Mouse (Mus musculus) hindbrain, embryonic 16.5 days (tissue): ENCODE data around the gene Phtf2. TPM values are rescaled to one million over a fixed set of nuclear protein-coding genes. Genes with fewer than 3 reads are reported as not detected.

ENCODE experiments used
- ATAC-seq: fragments of 200-750 bp; cut with Nextera tagmentation; 2 replicates; pipeline ENCODE4 v1.8.0; 2017; ENCODE audit warnings: moderate TSS enrichment, moderate library complexity
- H3K27ac ChIP-seq: fragments of 300-500 bp; sonication (generic); 2 replicates; pipeline ENCODE4 v1.5.1; 2014; ENCODE audit warnings: low read depth, mild to moderate bottlenecking, control low read depth, low read length, moderate library complexity
- H3K27me3 ChIP-seq: fragments of 300-500 bp; sonication (generic); replicated peaks from 2 replicates; pipeline ENCODE4 v1.6.1; 2014; ENCODE audit warnings: low read length; ENCODE audit not compliant: control insufficient read depth, insufficient read depth
- H3K36me3 ChIP-seq: fragments of 300-500 bp; sonication (generic); 2 replicates; pipeline ENCODE4 v1.6.1; 2014; ENCODE audit warnings: mild to moderate bottlenecking, low read length, moderate library complexity, mixed read lengths; ENCODE audit not compliant: control insufficient read depth, insufficient read depth
- H3K4me1 ChIP-seq: fragments of 300-500 bp; sonication (generic); 2 replicates; pipeline ENCODE4 v1.6.1; 2014; ENCODE audit warnings: low read depth, low read length; ENCODE audit not compliant: control insufficient read depth, insufficient read depth
- H3K4me2 ChIP-seq: fragments of 300-500 bp; sonication (generic); 2 replicates; pipeline ENCODE4 v1.6.1; 2014; ENCODE audit warnings: mild to moderate bottlenecking, low read length, control low read depth, moderate library complexity
- H3K4me3 ChIP-seq: fragments of 300-500 bp; sonication (generic); 2 replicates; pipeline ENCODE4 v1.5.1; 2014; ENCODE audit warnings: mild to moderate bottlenecking, low read length, control low read depth, moderate library complexity
- H3K9ac ChIP-seq: fragments of 300-500 bp; sonication (generic); 2 replicates; pipeline ENCODE4 v1.6.1; 2014; ENCODE audit warnings: low read depth, mild to moderate bottlenecking, control low read depth, low read length, moderate library complexity
- H3K9me3 ChIP-seq: fragments of 300-500 bp; sonication (generic); 2 replicates; pipeline ENCODE4 v1.6.1; 2014; ENCODE audit warnings: mild to moderate bottlenecking, low read length, moderate library complexity; ENCODE audit not compliant: control insufficient read depth
- WGBS: fragments of 180-500 bp; shearing (Covaris S2); extraction: QIAGEN DNeasy Blood & Tissue Kit; methylation state at CpG from one replicate; pipeline ENCODE4 v1.1.7; 2014; 5-methylcytosine and 5-hydroxymethylcytosine counted together
- polyA plus RNA-seq: library from polyadenylated mRNA; unstranded; fragments of >200 nt; fragmentation: Nextera tagmentation; extraction: Ambion mirVana; gene quantifications from 2 replicates; pipeline ENCODE4 v1.2.1, GENCODE M21; 2015

Gene Phtf2
- 23.9 and 27.4 TPM in 2 replicates for polyA plus RNA-seq

- Histone ChIP-seq H3K9ac (peak within 1 kb of the TSS; percentile 91), H3K4me3 (peak within 1 kb of the TSS; percentile 88), H3K27me3 (no peaks in the 10 kb centered on the region), H3K9me3 (no peaks in the 10 kb centered on the region), H3K36me3 (no peaks in the 10 kb centered on the region), H3K4me1 (peaks cover 19% of the 10 kb centered on the region), H3K27ac (peak within 1 kb of the TSS; percentile 97), H3K4me2 (peak within 1 kb of the TSS; percentile 86)
- WGBS, result under 1% methylated on average over 85 of the region's 94 CpGs
- ATAC-seq, result peak; percentile 99
These were observed at the start of gene Phtf2, which contains the start of gene Tmem60 for GRCm38 (mm10) chr5:20881915-20882800. Gene Phtf2, minus strand, starts transcription at chr5:20882124. Gene Tmem60, plus strand, starts transcription at chr5:20882191.

GRCm38 (mm10) chr5:20931300-20931699, 49.4 kb upstream of the Phtf2 start:
- Histone ChIP-seq H3K4me2 (no peak overlapping the region), H3K4me3 (no peak overlapping the region), H3K9ac (no peak overlapping the region), H3K27me3 (no peaks in the 10 kb centered on the region), H3K36me3 (no peaks in the 10 kb centered on the region), H3K4me1 (no peaks in the 10 kb centered on the region), H3K27ac (no peak overlapping the region), H3K9me3 (no peaks in the 10 kb centered on the region)
- ATAC-seq, result no peak
- WGBS, result 95% methylated on average over 3 of the region's 3 CpGs

- Histone ChIP-seq H3K27ac (no peak overlapping the region), H3K27me3 (no peaks in the 10 kb centered on the region), H3K9me3 (no peaks in the 10 kb centered on the region), H3K4me3 (no peak overlapping the region), H3K36me3 (no peaks in the 10 kb centered on the region), H3K9ac (no peak overlapping the region), H3K4me2 (no peak overlapping the region), H3K4me1 (no peaks in the 10 kb centered on the region)
- no peak for ATAC-seq
These were observed 48.5 kb upstream of the Phtf2 start for GRCm38 (mm10) chr5:20930430-20930829.

GRCm38 (mm10) chr5:20929669-20930151, 47.8 kb upstream of the Phtf2 start:
- no peak overlapping the region for H3K9ac ChIP-seq
- no peak overlapping the region for H3K4me3 ChIP-seq
- no peak overlapping the region for H3K27ac ChIP-seq
- H3K36me3 ChIP-seq, result no peaks in the 10 kb centered on the region
- no peak overlapping the region for H3K4me2 ChIP-seq
- no peaks in the 10 kb centered on the region for H3K4me1 ChIP-seq
- no peaks in the 10 kb centered on the region for H3K27me3 ChIP-seq
- H3K9me3 ChIP-seq, result no peaks in the 10 kb centered on the region
- 90% methylated on average over 6 of the region's 6 CpGs for WGBS
- no peak for ATAC-seq

- Histone ChIP-seq H3K9ac (no peak overlapping the region), H3K4me1 (no peaks in the 10 kb centered on the region), H3K36me3 (no peaks in the 10 kb centered on the region), H3K4me3 (no peak overlapping the region), H3K4me2 (no peak overlapping the region), H3K27ac (no peak overlapping the region), H3K27me3 (no peaks in the 10 kb centered on the region), H3K9me3 (no peaks in the 10 kb centered on the region)
- WGBS, result 69% methylated on average over 3 of the region's 3 CpGs
- no peak for ATAC-seq
These were observed 43.5 kb upstream of the Phtf2 start for GRCm38 (mm10) chr5:20925451-20925850.

- Histone ChIP-seq H3K36me3 (no peaks in the 10 kb centered on the region), H3K9ac (no peak overlapping the region), H3K4me3 (no peak overlapping the region), H3K9me3 (no peaks in the 10 kb centered on the region), H3K4me1 (no peaks in the 10 kb centered on the region), H3K27ac (no peak overlapping the region), H3K4me2 (no peak overlapping the region), H3K27me3 (no peaks in the 10 kb centered on the region)
- WGBS, result 68% methylated on average over 3 of the region's 3 CpGs
- ATAC-seq, result no peak
These were observed 42.7 kb upstream of the Phtf2 start for GRCm38 (mm10) chr5:20924608-20925007.

GRCm38 (mm10) chr5:20919566-20919965, 37.6 kb upstream of the Phtf2 start:
- Histone ChIP-seq H3K9ac (no peak overlapping the region), H3K4me3 (no peak overlapping the region), H3K27ac (no peak overlapping the region), H3K27me3 (no peaks in the 10 kb centered on the region), H3K4me2 (no peak overlapping the region), H3K36me3 (no peaks in the 10 kb centered on the region), H3K4me1 (no peaks in the 10 kb centered on the region), H3K9me3 (no peaks in the 10 kb centered on the region)
- WGBS, result 55% methylated on average over 9 of the region's 9 CpGs
- no peak for ATAC-seq

GRCm38 (mm10) chr5:20918967-20919366, 37.0 kb upstream of the Phtf2 start:
- Histone ChIP-seq H3K4me1 (no peaks in the 10 kb centered on the region), H3K4me2 (no peak overlapping the region), H3K27ac (no peak overlapping the region), H3K36me3 (no peaks in the 10 kb centered on the region), H3K9ac (no peak overlapping the region), H3K27me3 (no peaks in the 10 kb centered on the region), H3K9me3 (no peaks in the 10 kb centered on the region), H3K4me3 (no peak overlapping the region)
- no peak for ATAC-seq
- 98% methylated on average over 4 of the region's 4 CpGs for WGBS

- peak; percentile 64 for ATAC-seq
- H3K4me2 ChIP-seq, result no peak overlapping the region
- H3K36me3 ChIP-seq, result no peaks in the 10 kb centered on the region
- no peaks in the 10 kb centered on the region for H3K4me1 ChIP-seq
- H3K27me3 ChIP-seq, result no peaks in the 10 kb centered on the region
- no peak overlapping the region for H3K9ac ChIP-seq
- H3K27ac ChIP-seq, result no peak overlapping the region
- WGBS, result 70% methylated on average over 11 of the region's 11 CpGs
- H3K9me3 ChIP-seq, result no peaks in the 10 kb centered on the region
- H3K4me3 ChIP-seq, result no peak overlapping the region
These were observed 31.7 kb upstream of the Phtf2 start for GRCm38 (mm10) chr5:20913372-20914275.
